Mouse (Mus musculus) C2C12 (cell line): ENCODE data around the gene Capza1.

Experiments used
- CEBPB ChIP-seq: IDR thresholded peaks from one replicate; pipeline ENCODE4 v1.6.1; 2011; ENCODE audit warnings: low read depth, mild to moderate bottlenecking, control low read depth, moderate library complexity
- CTCF ChIP-seq: IDR thresholded peaks from one replicate; pipeline ENCODE4 v1.5.1; 2011; ENCODE audit not compliant: control insufficient read depth, insufficient read depth, insufficient read length

DNA sequence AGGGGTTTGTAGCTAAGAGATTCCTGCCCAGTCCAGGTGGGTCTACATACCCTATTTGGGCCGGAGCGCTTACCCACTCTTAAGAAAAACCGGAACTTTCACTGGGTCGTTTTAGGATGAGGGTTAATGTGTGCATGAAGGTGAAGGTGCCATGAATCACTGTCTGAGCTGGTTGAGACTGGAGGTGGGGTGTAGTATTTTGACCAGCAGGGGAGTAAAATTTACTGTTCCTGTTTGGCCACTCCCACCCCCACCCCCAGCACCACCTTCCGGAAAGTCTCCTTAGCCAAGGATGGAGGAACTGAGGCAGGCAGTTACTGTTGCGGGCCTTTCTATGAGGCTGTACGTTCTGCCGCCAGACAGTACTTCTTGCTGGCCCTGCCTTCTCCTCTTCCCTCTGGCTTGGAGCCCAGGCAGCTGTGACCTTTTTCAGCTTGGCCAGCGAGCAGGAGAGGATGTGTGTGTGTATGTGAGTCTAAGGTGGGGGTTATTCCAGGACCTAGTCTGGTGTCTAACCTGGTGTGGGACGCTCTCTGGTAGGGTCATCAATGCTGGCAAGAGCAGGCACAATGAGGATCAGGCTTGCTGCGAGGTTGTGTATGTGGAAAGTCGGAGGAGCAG, 82.1 kb downstream of the Capza1 start:
- TF ChIP-seq CEBPB, result no peak
- TF ChIP-seq CTCF, result no peak
